Mouse (Mus musculus): ENCODE measurements around the gene Tmem151a. TPM values are rescaled to one million over a fixed set of nuclear protein-coding genes. Genes with fewer than 3 reads are reported as not detected.

Gene Tmem151a
- total RNA-seq, 2 experiments from 2014 or later, result 154 to 156 TPM

- DNase-seq (ENCODE audit: extremely low spot score in 1 of 2, low spot score in 2 of 2), result peak; percentile 84 to 89
- Histone ChIP-seq H3K4me3 (peak overlapping the region; percentile 67), H3K27ac (peak overlapping the region; percentile 99)
- intact Hi-C loops (cut with DNase I), result no loop called here
- TF ChIP-seq CTCF (IDR thresholded peaks at IDR 0.05), result no peak
Observed at GRCm38 (mm10) chr19:5037678-5038571, 47.4 kb downstream of the Tmem151a start.

- intact Hi-C loops (cut with DNase I), result no loop called here
- TF ChIP-seq CTCF (IDR thresholded peaks at IDR 0.05), result no peak
- Histone ChIP-seq H3K4me3 (no peak overlapping the region), H3K27ac (no peak overlapping the region)
- DNase-seq (ENCODE audit: extremely low spot score in 1 of 2, low spot score in 2 of 2), result no peak
Observed at GRCm38 (mm10) chr19:5036577-5036976, 48.8 kb downstream of the Tmem151a start.

- H3K4me3 ChIP-seq, result no peak overlapping the region
- H3K27ac ChIP-seq, result no peak overlapping the region
- intact Hi-C loops (cut with DNase I), result no loop called here
- no peak for TF ChIP-seq CTCF (IDR thresholded peaks at IDR 0.05)
- DNase-seq (ENCODE audit: extremely low spot score in 1 of 2, low spot score in 2 of 2), result no peak
Observed at GRCm38 (mm10) chr19:5032686-5033085, 52.6 kb downstream of the Tmem151a start.

GRCm38 (mm10) chr19:5026111-5026510, 59.2 kb downstream of the Tmem151a start:
- no peak for TF ChIP-seq CTCF (IDR thresholded peaks at IDR 0.05)
- no peak for DNase-seq (ENCODE audit: extremely low spot score in 1 of 2, low spot score in 2 of 2)
- no peak overlapping the region for H3K4me3 ChIP-seq
- H3K27ac ChIP-seq, result no peak overlapping the region
- intact Hi-C loops (cut with DNase I), result no loop called here

GRCm38 (mm10) chr19:5023621-5024479, 61.5 kb downstream of the Tmem151a start, which contains the start of gene Slc29a2:
Gene Slc29a2 (plus strand): TSS chr19:5023860.
- Histone ChIP-seq H3K27ac (peak within 1 kb of the TSS; percentile 83), H3K4me3 (peak within 1 kb of the TSS; percentile 91)
- intact Hi-C loops (cut with DNase I), result no loop called here
- TF ChIP-seq CTCF (IDR thresholded peaks at IDR 0.05), result no peak
- DNase-seq (ENCODE audit: extremely low spot score in 1 of 2, low spot score in 2 of 2), result peak; percentile 86 to 88

- DNase-seq (ENCODE audit: extremely low spot score in 1 of 2, low spot score in 2 of 2), result no peak
- no peak for TF ChIP-seq CTCF (IDR thresholded peaks at IDR 0.05)
- Histone ChIP-seq H3K27ac (no peak overlapping the region), H3K4me3 (no peak overlapping the region)
- intact Hi-C loops (cut with DNase I), result no loop called here
Observed at GRCm38 (mm10) chr19:5021416-5021815, 63.9 kb downstream of the Tmem151a start.

Other genes starting within 250 kb of the Tmem151a start
- 10 to 100 TPM; 29.8 to 30.3 TPM for gene Ccs, start 246.2 kb downstream of the Tmem151a start, total RNA-seq (2021)
- 1 to 10 TPM; 2.0 to 2.6 TPM for gene Ccdc87, start 246.2 kb downstream of the Tmem151a start, total RNA-seq (2021)
- 100 to 1,000 TPM; 102 to 107 TPM for gene Ctsf, start 230.4 kb downstream of the Tmem151a start, total RNA-seq (2021)
- gene Actn3, start 207.6 kb downstream of the Tmem151a start, total RNA-seq (2021), result 1 to 10 TPM; 1.4 to 1.5 TPM
- 10 to 100 TPM; 24.7 to 25.9 TPM for gene Zdhhc24, start 206.9 kb downstream of the Tmem151a start, total RNA-seq (2021)
- gene Bbs1, start 178.9 kb downstream of the Tmem151a start, total RNA-seq (2021), result 10 to 100 TPM; 40.0 to 48.1 TPM
- gene Dpp3, start 157.2 kb downstream of the Tmem151a start, total RNA-seq (2021), result 10 to 100 TPM; 39.5 to 45.9 TPM
- gene Peli3, start 142.4 kb downstream of the Tmem151a start, total RNA-seq (2021), result 10 to 100 TPM; 27.9 to 31.8 TPM
- gene Mrpl11, start 123.4 kb downstream of the Tmem151a start, total RNA-seq (2021), result 10 to 100 TPM; 52.7 to 55.3 TPM
- 10 to 100 TPM; 21.7 to 33.7 TPM for gene Npas4, start 95.2 kb downstream of the Tmem151a start, total RNA-seq (2021)
- gene Slc29a2, start 61.7 kb downstream of the Tmem151a start, total RNA-seq (2021), result 10 to 100 TPM; 16.6 to 16.7 TPM
- gene B4gat1, start 46.7 kb downstream of the Tmem151a start, total RNA-seq (2021), result 100 to 1,000 TPM; 109 to 131 TPM
- 1 to 10 TPM; 4.9 to 5.8 TPM for gene AC124502.3, start 46.6 kb downstream of the Tmem151a start, total RNA-seq (2021)
- gene Brms1, start 44.2 kb downstream of the Tmem151a start, total RNA-seq (2021), result 10 to 100 TPM; 26.9 to 28.8 TPM
- 10 to 100 TPM; 94.6 to 95.9 TPM for gene Rin1, start 35.0 kb downstream of the Tmem151a start, total RNA-seq (2021)
- 1 to 10 TPM; 4.3 to 5.4 TPM for gene Cd248, start 17.5 kb downstream of the Tmem151a start, total RNA-seq (2021)
- gene Yif1a, start 3.0 kb upstream of the Tmem151a start, total RNA-seq (2021), result 10 to 100 TPM; 23.4 to 25.7 TPM
- 100 to 1,000 TPM; 214 to 247 TPM for gene Cnih2, start 13.0 kb upstream of the Tmem151a start, total RNA-seq (2021)
- gene Rab1b, start 21.5 kb upstream of the Tmem151a start, total RNA-seq (2021), result 100 to 1,000 TPM; 144 to 157 TPM
- gene Klc2, start 33.0 kb upstream of the Tmem151a start, total RNA-seq (2021), result 100 to 1,000 TPM; 279 to 291 TPM
- gene Pacs1, start 187.6 kb upstream of the Tmem151a start, total RNA-seq (2021), result 10 to 100 TPM; 57.5 to 61.2 TPM
- 100 to 1,000 TPM; 194 to 201 TPM for gene Sf3b2, start 209.9 kb upstream of the Tmem151a start, total RNA-seq (2021)
- 10 to 100 TPM; 78.0 to 80.9 TPM for gene Gal3st3, start 212.8 kb upstream of the Tmem151a start, total RNA-seq (2021)

Measured in left cerebral cortex, adult 2 months (tissue).